Mouse (Mus musculus) heart, postnatal 0 days (tissue): Measurements from ENCODE around the gene Rmdn3. TPM values are rescaled to one million over a fixed set of nuclear protein-coding genes. Genes with fewer than 3 reads are reported as not detected.
A peak's percentile ranks its signal among the peaks of the same experiment; 100 is the strongest.

Source experiments
- ATAC-seq: fragments of 200-750 bp; cut with Nextera tagmentation; 2 replicates; pipeline ENCODE4 v1.8.0; 2017; ENCODE audit warnings: low read depth, moderate number of reproducible peaks, moderate library complexity; ENCODE audit not compliant: insufficient read depth
- DNase-seq: peaks from one replicate; pipeline ENCODE4 v3.0.0-alpha.2; 2016; ENCODE audit warnings: low spot score
- H3K27ac ChIP-seq: fragments of 300-500 bp; sonication (generic); 2 replicates; pipeline ENCODE4 v1.5.1; 2014; ENCODE audit warnings: low read depth, mild to moderate bottlenecking
- H3K27me3 ChIP-seq: fragments of 300-500 bp; sonication (generic); 2 replicates; pipeline ENCODE4 v1.6.1; 2014; ENCODE audit warnings: low read length, mixed read lengths; ENCODE audit not compliant: control insufficient read depth, insufficient read depth
- H3K36me3 ChIP-seq: fragments of 300-500 bp; sonication (generic); replicated peaks from 2 replicates; pipeline ENCODE4 v1.6.1; 2014; ENCODE audit warnings: low read length, mixed read lengths; ENCODE audit not compliant: control insufficient read depth, insufficient read depth
- H3K4me1 ChIP-seq: fragments of 300-500 bp; sonication (generic); 2 replicates; pipeline ENCODE4 v1.6.1; 2014; ENCODE audit warnings: antibody characterized with exemption; ENCODE audit not compliant: control insufficient read depth, insufficient read depth
- H3K4me2 ChIP-seq: fragments of 300-500 bp; sonication (generic); 2 replicates; pipeline ENCODE4 v1.6.1; 2014; ENCODE audit warnings: low read depth, mild to moderate bottlenecking, low read length, moderate library complexity
- H3K4me3 ChIP-seq: fragments of 300-500 bp; sonication (generic); 2 replicates; pipeline ENCODE4 v1.5.1; 2014; ENCODE audit warnings: low read depth, low read length
- H3K9ac ChIP-seq: fragments of 300-500 bp; sonication (generic); replicated peaks from 2 replicates; pipeline ENCODE4 v1.6.1; 2014; ENCODE audit warnings: low read depth, low read length, mixed read lengths
- H3K9me3 ChIP-seq: fragments of 300-500 bp; sonication (generic); replicated peaks from 2 replicates; pipeline ENCODE4 v1.6.1; 2016; ENCODE audit warnings: low read length; ENCODE audit not compliant: control insufficient read depth
- CTCF ChIP-seq: IDR thresholded peaks from 2 replicates; pipeline ENCODE4 v1.5.1; 2016; ENCODE audit warnings: antibody characterized with exemption, control low read depth, low read depth
- EP300 ChIP-seq: IDR thresholded peaks from 2 replicates; pipeline ENCODE4 v1.6.1; 2016; ENCODE audit warnings: antibody characterized with exemption, low read depth
- WGBS: fragments of 180-500 bp; shearing (Covaris S2); extraction: QIAGEN DNeasy Blood & Tissue Kit; methylation state at CpG from one replicate; pipeline ENCODE4 v1.1.7; 2014; 5-methylcytosine and 5-hydroxymethylcytosine counted together
- polyA plus RNA-seq: library from polyadenylated mRNA; unstranded; fragments of >200 nt; fragmentation: Nextera tagmentation; extraction: Ambion mirVana; gene quantifications from 2 replicates; pipeline ENCODE4 v1.2.1, GENCODE M21; 2015
- total RNA-seq: library from RNA; depleted of rRNA; stranded (reverse); fragments of >200 nt; gene quantifications from 2 replicates; pipeline ENCODE4 v1.2.3, GENCODE M21; 2014; ENCODE audit warnings: low replicate concordance; rRNA removed

Gene Rmdn3
- total RNA-seq (17.0 and 24.2 TPM in 2 replicates), polyA plus RNA-seq (14.4 and 14.6 TPM in 2 replicates)

DNA sequence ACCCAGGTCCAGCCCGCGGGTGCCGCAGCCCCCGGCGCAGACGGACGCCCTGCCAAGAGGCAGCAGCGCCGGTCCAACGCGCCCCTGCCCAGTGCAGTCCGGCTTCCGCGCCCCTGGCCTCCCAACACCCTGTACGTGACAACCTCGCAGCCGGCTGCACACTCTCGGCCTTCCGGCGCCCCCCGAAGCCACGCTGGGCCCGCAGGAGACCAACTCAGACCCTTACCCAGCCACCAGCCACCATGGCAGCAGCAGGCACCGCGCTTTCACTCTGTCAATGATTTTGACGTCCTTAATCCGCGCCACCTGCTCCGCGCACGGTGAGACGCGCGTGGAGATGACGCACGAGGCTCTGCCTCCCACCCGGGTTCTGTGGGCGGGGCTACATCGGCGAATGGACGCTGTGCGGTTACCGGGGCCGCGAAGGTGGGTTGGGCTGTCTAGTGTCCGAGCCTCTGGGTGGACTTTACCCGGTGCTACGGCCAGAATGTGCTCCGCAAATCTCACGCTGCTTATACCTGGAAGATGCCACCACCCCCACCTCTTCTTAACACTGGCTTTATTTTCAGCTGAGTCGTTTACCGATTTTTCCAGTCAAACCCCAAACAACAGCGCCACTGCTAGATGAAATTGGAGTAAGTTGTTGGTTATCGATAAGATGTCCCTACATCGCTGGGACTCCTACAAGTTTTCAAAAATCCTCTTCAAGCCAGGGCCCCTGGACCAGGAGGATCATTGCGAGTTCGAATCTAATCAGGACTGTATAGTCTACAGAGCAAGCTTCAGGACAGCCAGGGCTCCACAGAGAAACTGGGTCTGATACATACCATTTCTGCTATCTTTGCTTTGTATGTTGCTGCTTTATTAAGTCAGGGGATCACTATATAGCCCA, at the start of gene Rmdn3:
Gene Rmdn3, minus strand, starts transcription at position 354 of the 892 bp plus-strand sequence.
- 2% methylated on average over 51 of the region's 57 CpGs for WGBS
- ATAC-seq (peak; percentile 90), DNase-seq (peak; percentile 90)
- Histone ChIP-seq H3K36me3 (peaks cover 24% of the 10 kb centered on the region), H3K9me3 (no peaks in the 10 kb centered on the region), H3K9ac (peak within 1 kb of the TSS; percentile 96), H3K27me3 (no peaks in the 10 kb centered on the region), H3K4me2 (peak within 1 kb of the TSS; percentile 95), H3K4me3 (peak within 1 kb of the TSS; percentile 98), H3K4me1 (peaks cover 17% of the 10 kb centered on the region), H3K27ac (peak within 1 kb of the TSS; percentile 77)
- TF ChIP-seq CTCF (no peak), EP300 (no peak)

DNA sequence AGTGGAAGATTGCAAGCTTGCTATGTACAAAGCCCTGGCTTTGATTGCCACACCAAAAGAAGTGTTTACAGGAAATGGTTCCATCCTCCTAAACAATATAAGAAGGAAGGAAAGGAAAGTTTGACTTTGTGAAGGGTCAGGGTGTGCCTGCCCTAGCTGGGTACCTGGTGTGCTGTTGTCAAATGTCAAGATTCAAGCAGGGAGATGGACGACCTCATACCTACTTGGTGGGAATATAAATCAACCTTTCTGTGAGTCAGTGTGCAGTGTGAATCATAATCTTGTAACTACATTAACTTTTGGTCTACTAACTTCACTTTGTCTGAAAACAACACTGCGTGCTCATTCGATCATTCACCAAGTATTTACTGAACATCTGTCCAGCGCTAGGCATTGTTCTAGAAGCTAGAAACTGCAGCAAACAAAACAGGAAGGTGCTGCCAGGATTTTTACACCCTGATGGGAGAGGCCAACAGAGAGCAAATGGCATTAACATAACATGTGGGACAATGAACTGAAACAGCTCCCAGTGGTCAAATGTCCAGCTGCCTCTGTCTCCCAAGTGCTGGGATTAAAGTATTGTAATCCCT, 47.1 kb upstream of the Rmdn3 start:
- Histone ChIP-seq H3K9me3 (no peaks in the 10 kb centered on the region), H3K4me3 (no peak overlapping the region), H3K4me2 (no peak overlapping the region), H3K27ac (peak overlapping the region; percentile 74), H3K9ac (no peak overlapping the region), H3K36me3 (no peaks in the 10 kb centered on the region), H3K27me3 (no peaks in the 10 kb centered on the region), H3K4me1 (peaks cover 3% of the 10 kb centered on the region; the same call in 1 of the 2 replicates)
- TF ChIP-seq EP300, result no peak
- DNase-seq (no peak), ATAC-seq (no peak)
- WGBS, result 70% methylated on average over 4 of the region's 4 CpGs

DNA sequence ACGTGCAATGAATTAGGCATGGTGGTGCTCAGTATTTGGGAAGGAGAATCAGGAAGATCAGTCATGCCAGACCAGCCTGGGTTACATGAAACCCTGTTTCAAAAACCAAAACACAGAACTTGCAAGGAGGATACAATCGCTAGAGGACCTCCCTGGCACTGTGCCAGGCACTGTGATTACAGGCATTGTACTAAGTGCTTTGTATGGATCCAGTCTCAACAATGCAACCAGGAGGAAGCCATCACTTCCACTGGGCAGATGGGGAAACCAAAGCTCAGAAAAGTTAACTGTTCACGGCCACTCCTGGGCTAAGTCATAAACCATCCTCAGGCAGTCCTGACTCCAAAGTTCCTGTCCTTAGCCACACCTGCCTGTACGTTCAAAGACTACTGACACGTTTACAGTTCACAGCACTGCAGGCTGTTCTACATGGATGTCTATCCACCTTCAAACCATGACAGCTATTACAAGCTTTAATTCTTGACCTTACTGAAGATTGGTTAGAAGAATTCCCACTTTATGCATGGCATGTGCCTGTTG, 46.1 kb upstream of the Rmdn3 start:
- Histone ChIP-seq H3K36me3 (no peaks in the 10 kb centered on the region), H3K4me2 (no peak overlapping the region), H3K9me3 (no peaks in the 10 kb centered on the region), H3K9ac (no peak overlapping the region), H3K4me3 (no peak overlapping the region), H3K4me1 (peaks cover 3% of the 10 kb centered on the region; the same call in 1 of the 2 replicates), H3K27me3 (no peaks in the 10 kb centered on the region), H3K27ac (peak overlapping the region; percentile 74)
- ATAC-seq (0 out of 2 replicates have a peak, but pooled peaks have one; percentile 47), DNase-seq (peak; percentile 22)
- TF ChIP-seq CTCF (no peak), EP300 (no peak)
- 53% methylated on average over 5 of the region's 5 CpGs for WGBS

DNA sequence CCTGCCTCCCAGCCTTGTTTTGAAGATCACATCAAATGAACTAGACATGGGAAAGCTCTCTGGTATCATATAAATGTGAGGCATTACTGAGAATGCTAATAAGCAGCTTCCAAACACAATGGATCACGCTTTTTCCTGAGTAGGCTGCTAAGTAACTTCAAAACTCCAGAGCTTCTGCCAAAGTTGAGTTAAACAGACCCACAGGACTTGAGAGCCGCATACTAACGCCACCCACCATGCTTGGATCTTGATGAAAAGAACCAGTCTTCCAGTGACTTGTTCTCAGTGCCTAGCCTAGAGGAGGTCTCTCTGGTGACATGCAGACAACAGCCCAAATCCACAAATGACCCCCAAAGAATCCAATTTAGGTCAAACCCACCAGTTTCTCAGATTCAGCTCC, 42.1 kb upstream of the Rmdn3 start:
- no peak overlapping the region for H3K4me3 ChIP-seq
- no peak for DNase-seq
- TF ChIP-seq EP300 (no peak), CTCF (no peak)
- H3K9me3 ChIP-seq, result no peaks in the 10 kb centered on the region
- H3K27me3 ChIP-seq, result no peaks in the 10 kb centered on the region
- H3K4me1 ChIP-seq, result peaks cover 6% of the 10 kb centered on the region
- no peak overlapping the region for H3K27ac ChIP-seq
- 62% methylated on average over 3 of the region's 3 CpGs for WGBS
- H3K4me2 ChIP-seq, result no peak overlapping the region
- H3K9ac ChIP-seq, result no peak overlapping the region
- H3K36me3 ChIP-seq, result no peaks in the 10 kb centered on the region
- ATAC-seq, result no peak

DNA sequence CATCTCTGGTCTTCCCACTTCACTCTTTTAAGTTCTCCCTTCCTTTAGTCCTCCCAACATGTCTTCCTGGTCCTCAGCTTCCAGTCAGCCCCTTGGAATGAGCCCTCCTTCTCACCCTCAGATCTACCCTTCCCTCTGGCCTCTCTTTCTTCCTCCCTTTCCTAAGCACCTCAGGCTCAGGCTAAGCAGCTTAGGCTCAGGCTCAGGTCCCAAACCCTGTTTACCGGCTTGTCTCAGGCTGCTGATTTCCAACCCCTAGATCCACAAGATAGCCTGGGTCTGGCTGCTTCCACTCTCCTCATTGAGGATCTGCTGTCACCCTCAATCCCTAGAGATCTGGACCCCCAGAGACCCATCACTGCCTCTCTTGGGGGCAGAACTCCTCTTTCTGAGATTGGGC, 41.2 kb upstream of the Rmdn3 start:
- no peak for ATAC-seq
- no peak for DNase-seq
- H3K36me3 ChIP-seq, result no peaks in the 10 kb centered on the region
- 33% methylated on average over 1 of the region's 1 CpGs for WGBS
- H3K4me3 ChIP-seq, result no peak overlapping the region
- no peaks in the 10 kb centered on the region for H3K9me3 ChIP-seq
- no peak for TF ChIP-seq EP300
- no peak overlapping the region for H3K27ac ChIP-seq
- no peak overlapping the region for H3K9ac ChIP-seq
- no peak overlapping the region for H3K4me2 ChIP-seq
- H3K4me1 ChIP-seq, result peaks cover 7% of the 10 kb centered on the region
- H3K27me3 ChIP-seq, result no peaks in the 10 kb centered on the region
